Mouse (Mus musculus) gastrocnemius, adult 8-10 months (tissue): ENCODE data around the gene Pcx. TPM values are rescaled to one million over a fixed set of nuclear protein-coding genes. Genes with fewer than 3 reads are reported as not detected.

Experiments
- DNase-seq, 2 experiments: peaks; one replicate each; pipeline ENCODE4 v3.0.0; 2022; ENCODE audit warnings: low spot score in 2 of 2
- microRNA-seq: library from miRNA; unstranded; fragments of <30 nt; microRNA quantifications from one replicate; pipeline ENCODE4 v1.2.0, GENCODE M21; 2022
- total RNA-seq, 4 experiments: library from RNA; stranded (reverse); gene quantifications; 2 replicates each; pipeline ENCODE4 v1.2.4; 2022

Gene Pcx
- total RNA-seq, 4 experiments from 2014 or later, result 60.2 to 229 (median 114) TPM

DNA sequence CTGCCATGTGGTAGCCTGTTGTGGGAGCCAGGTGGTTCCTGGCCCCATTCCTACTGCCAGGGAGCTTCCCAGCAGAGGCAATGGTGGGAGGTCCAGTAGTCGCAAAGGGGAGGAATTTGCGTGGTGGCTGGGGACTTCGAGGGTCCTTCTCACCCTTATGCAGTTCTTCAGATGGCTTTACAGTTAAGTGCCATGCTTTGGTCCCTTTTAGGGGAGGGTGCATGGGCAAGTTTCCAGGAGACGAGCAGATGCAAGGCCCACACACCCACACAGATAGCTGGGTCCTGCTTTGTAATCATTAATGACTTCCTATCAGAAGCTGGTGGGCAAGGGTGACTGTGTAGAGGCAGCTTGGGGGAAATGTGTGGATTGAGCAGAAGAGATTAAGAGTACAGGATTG is 106.3 kb downstream of the Pcx start:
- no peak for DNase-seq

DNA sequence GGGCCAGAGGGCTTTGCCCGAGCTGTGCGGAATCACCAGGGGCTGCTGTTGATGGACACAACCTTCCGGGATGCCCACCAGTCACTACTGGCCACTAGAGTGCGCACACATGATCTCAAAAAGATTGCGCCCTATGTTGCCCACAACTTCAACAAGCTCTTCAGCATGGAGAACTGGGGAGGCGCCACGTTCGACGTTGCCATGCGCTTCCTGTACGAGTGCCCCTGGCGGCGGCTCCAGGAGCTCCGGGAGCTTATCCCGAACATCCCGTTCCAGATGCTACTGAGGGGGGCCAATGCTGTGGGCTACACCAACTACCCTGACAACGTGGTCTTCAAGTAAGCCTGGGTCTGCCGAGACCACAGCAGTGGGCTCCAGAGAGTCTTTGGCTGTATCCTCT is 107.9 kb downstream of the Pcx start:
- no peak for DNase-seq

DNA sequence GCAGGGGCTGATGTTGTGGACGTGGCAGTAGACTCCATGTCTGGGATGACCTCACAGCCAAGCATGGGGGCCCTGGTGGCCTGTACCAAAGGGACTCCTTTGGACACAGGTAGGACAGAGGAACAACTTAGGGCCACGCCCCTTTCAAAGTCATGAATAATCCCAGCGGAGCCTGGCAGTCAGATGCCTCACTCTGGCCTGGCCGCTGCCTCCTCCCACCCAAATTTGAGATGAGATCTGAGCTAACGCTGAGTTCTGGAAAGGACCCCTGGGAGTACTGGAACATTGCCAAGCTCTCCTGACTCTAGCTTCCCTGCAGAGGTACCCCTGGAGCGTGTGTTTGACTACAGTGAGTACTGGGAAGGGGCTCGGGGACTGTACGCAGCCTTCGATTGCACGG is 109.2 kb downstream of the Pcx start:
- DNase-seq, result no peak

DNA sequence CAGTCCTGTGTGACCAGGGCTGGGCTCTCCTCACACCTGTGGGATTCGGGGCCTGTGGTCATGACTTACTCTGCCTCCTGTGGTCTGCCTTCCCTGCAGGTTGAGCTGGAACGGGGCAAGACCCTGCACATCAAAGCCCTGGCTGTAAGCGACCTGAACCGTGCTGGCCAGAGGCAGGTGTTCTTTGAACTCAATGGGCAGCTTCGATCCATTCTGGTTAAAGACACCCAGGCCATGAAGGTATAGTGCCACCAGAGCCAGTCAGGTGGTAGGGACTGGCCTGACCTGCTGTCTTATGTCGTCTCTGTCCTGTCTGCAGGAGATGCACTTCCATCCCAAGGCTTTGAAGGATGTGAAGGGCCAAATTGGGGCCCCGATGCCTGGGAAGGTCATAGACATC is 110.4 kb downstream of the Pcx start:
- DNase-seq, result no peak

DNA sequence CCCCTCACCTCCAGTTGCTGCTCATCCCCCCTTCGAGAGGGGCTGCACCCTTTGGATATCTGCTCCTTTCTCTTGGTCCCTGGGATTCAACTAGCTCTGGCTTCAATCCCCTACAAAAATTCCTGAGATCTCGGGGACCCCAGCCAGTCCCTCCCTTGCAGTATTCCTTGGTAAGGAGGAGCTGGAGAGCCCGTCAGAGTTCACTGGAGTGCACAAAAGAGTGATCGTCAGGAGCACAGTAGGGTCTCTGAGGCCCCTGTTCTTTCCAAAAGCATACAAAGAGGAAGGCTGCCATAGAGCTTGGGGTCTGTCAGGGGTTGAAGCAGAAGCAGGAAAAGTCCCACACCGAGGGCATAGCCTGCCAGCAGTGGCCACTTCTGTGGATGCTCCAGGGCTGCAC is 112.5 kb downstream of the Pcx start:
- no peak for DNase-seq

DNA sequence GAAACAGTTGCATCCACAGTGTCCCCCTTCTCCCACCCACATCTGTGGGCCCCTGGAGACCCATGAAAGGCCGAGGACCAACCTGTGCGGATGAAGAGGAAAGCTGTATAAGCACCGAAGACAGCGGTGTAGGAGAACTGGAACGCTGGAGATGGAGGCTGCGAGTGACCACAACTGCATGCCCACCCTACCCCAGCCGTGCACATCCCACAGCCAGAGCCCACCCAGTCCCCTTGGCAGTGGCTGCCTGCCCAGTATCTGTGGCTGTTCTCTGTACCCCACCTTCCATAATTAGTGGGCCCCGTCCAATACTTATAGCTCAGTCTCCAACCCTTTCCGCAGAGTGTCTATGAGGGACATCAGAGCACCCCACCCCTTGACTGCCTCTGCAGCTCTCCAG is 113.1 kb downstream of the Pcx start:
- DNase-seq, result no peak

DNA sequence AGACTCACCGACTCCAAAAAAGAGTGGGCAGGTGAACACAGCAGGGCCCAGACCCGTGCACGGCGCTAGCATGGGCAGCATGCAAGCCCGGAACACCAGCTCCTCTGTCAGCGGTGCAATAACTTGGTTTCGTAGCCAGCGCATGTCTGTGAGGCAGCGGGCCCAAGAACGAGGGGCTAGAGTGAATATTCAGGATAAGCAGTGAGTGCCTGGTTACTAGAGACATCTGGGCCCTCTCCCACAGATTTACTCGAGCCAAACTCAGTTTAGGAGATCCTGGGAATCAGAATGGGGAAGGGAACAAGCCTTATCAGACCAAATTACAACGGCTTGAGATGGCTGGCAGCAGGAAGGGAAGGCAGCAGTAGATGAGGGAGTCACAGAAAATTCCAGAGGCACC is 113.7 kb downstream of the Pcx start:
- DNase-seq, result no peak

DNA sequence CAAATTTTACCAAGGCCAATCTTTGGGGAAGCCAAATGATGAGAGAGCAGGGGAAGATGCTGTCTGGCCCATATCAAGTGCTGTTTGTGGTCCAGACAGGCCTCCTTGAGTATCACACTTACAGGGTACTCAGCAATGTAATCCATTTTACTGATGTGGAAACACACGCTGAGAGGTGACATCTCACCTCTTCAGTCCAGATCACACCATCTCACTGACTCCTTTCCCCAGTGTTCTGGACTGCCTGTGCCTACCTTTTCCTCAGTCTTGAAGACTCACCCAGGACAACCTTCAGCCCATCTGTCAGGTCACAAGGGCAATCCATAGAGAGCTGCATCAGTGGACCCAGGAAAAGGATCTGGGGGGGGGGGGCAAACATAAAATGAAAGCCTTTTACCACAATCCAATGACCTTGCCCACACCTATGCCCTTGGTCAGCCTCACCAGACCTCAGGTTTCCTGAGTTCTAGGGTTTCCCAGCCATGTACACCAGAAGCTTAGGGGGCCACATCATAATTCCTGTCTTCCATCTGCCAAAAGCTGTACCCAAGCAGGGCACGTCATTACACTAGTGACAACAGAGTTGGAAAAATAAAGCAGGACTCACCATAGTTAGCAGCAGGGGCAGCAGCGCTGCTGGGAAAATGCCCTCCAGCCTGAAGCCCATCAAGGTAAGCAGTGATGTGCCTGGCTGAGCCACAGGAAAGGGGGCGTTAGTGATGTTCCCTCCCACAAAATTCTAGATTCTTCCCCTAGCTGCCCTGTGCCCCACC is 114.3 kb downstream of the Pcx start:
- no peak for DNase-seq

DNA sequence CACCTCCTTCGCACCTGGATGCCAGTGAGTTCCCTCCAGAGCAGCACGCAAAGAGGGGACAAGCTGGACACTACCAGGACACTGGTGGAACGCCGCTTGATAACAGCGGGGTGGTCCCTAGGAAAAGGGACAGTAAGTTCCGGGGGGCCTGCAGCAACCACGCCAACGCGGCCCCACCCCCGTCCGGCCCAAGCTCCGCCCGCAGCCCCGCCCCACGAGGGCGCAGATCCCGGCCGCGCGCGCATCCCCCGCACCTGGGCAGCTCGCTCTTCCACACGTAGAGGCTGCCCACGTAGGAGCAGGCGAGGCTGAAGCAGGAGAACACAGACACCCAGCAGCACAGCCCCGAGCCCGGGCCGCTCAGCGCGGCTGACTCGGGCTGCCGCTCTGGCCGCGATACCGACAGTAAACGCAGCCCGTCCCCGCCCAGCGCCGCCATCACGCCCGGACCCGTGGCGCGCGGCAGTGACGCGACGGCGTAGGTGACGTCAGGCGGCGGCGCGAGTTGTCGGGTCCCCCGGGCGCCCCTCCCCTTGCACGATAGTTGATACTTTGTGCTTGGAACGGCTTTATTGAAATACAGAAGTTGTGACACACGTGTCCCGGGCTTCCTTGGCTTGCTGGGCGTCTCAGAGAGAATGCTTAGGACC is 115.0 kb downstream of the Pcx start, which contains the start of gene Rce1:
Gene Rce1, minus strand, starts transcription at position 463 of the 650 bp plus-strand sequence.
- peak; percentile 80 to 83 for DNase-seq

DNA sequence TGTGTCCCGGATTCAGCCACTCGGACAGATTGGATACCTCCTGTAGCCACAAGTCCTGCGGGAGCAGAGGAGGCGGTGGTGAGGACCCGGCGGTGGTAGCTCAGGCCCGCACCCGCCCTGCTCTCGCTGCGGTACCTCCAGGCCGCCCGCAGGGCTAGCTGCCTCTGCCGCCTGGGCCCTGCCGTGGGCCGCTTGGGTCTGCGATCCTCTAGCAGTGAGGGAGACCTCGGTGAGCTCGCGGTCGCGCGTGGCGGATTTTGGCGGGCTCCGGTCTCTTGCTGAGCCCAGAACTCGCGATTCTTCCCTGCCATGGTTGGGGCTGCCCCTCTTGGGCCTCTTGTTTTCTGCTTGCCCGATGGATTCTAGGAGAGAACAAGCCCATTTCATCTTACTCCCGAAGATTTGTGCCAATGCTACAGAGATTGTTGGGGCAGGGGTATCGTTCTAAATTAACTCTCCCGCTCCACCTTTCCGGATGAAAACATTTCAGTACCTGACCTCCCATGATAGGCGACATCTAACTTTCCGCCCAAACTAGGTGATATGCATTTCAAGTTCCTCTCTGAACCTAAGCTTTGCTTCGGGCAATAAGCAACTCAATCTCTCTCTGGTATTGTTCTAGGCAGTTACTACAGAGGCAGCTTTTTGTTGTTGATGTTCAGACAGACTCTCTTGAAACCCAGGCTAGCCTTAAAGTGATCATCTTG is 115.7 kb downstream of the Pcx start:
- no peak for DNase-seq

DNA sequence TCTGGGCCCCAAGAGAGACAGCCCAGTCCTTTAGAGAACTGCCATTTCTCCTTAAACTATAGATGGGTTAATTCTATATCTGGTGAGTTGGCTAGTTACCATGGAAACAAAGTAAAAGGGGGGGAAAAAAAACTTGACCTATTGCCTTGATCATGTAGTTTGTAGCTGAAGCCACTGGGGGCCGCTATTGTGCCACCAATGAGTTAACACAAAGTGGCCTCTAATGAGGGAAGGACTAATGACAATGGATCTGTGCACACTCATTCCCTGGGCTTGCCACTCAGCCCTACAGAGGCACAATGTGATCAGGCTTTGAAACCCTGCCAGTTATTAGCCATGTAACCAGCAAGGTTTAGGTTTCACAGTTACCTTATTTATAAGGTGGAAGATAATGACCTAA is 118.5 kb downstream of the Pcx start:
- DNase-seq, result no peak

DNA sequence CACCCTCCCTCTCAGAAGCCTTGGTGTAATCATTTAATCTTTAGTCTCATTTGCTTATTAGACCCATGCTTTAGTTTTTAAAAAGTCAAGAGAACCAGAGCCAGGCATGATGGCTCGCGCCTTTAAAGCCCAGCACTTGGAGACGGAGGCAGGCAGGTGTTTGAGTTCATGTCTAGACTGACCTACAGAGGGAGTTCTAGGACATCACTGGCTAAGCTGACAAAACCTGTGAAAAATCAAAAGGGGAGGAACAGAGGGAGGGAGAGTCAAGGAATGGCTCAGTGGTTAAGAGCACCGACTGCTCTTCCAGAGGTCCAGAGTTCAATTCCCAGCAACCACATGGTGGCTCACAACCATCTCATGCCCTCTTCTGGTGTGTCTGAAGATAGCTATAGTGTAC is 125.7 kb downstream of the Pcx start:
- no peak for DNase-seq

DNA sequence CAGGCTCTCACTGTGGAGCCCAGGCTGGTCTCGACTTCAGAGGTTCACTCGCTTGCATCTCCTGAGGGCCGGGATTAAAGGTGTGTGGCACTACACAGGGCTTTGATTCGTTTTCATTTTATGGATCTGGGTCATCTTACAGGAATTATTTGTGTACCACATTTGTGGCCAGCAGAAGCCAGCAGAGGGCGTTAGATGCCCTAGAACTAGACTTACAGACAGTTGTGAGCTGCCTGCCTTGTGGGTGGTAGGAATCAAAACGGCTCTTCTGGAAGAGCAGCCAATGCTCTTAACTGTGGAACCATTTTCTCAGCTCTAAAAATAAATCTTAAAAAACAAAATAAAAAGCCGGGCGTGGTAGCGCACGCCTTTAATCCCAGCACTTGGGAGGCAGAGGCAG is 134.0 kb downstream of the Pcx start:
- DNase-seq, result no peak

DNA sequence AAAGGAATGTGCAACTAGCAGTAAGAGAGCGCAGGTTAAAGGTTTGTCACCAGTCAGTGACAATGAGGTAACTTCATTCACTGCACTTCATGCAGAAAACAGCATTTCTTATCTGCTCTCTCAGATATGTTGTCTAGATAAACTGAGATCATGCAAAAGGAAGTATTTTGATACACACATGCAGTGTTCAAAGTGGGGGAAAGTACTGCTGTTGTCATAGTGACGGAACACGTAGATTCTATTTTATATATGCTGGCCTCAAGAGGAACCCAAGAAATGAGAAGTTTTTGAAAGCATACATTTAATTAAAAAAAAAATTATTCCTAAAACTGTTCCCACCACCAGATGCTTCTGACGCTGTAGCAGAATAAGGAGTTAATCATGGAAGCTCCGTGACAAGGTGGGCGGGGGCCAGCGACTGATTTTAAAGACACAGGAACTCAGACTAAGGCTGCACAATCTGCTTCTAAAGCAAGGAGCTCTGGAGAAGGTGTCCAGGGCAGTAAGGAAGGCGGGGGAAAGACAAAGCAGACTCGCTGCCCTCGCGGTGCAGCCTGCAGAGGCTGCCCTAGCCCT is 136.7 kb downstream of the Pcx start:
- DNase-seq, result no peak

DNA sequence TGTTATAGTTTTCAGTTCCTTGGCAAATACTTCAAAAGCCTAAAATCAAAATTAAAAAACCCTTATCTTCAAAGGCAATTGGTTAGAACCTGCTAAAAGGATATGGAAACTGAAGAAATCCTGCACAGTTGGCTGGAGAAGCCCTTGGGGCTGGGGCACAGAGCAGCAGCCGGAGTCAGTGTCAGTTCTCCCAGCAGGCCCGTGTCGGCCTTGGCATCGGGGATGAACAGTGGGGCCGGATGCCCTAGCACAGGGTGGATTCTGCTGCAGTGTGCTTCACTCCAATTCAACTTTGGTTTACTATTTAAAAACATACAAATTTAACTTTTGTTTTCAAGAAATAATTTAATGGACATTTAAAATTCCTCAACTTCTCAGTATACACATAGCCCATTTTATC is 147.9 kb downstream of the Pcx start:
- no peak for DNase-seq

DNA sequence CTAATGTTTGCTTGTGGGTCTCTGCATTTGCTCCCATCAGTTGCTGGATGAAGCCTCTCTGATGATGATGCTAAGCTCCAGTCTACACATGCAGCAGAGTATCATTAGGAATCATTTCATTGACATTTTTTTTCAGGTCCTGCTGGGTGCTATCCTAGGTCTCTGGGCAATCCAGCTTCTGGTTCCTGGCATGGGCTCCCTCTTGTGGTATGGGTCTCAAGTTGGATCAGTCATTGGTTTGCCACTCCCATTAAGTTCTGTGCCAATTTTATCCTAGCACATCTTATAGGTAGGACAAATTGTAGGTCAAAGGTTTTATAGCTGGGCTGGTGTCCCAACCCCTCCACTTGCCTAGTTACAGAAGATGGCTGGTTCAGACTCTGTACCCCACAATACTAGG is 156.5 kb downstream of the Pcx start:
- DNase-seq, result no peak

DNA sequence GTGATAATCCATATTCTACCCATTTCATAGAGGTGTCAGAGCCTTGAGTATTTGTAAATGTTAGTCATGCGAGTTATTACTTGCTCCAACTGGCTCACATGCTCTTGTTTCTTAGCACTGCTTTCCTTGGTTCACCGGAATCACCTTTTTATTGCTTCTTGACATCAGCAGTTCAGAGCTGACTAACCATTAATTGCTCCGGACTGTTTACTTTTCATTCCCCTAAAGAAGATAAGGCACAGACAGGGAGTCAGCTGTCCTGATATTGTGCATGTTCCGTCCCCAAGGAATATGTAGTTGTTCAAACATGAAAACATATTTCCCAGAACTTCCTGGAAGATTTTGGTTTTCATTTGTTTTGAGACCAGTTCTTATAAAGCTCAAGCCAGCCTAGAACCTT is 160.5 kb downstream of the Pcx start:
- no peak for DNase-seq

Small RNA genes lying within 50 kb of the gene (microRNA-seq; reads per million reads assigned to microRNA genes)
- not detected for gene Mir6986

Other genes with a start within 250 kb of the Pcx start
- gene Ssh3, start 241.3 kb upstream of the Pcx start, total RNA-seq, result 1 to 10 TPM; 2.3 to 5.8 (median 2.9) TPM
- under 1 TPM in 1 of 4 experiments, not detected in 3; 0.63 TPM for gene Ankrd13d, start 227.3 kb upstream of the Pcx start, total RNA-seq
- gene Grk2, start 204.2 kb upstream of the Pcx start, total RNA-seq, result 10 to 100 TPM; 55.7 to 65.2 (median 62.1) TPM
- 10 to 100 TPM; 30.2 to 37.7 (median 37.2) TPM for gene Kdm2a, start 112.2 kb upstream of the Pcx start, total RNA-seq
- gene Rhod, start 71.0 kb upstream of the Pcx start, total RNA-seq, result under 1 TPM; 0.39 to 0.64 (median 0.55) TPM
- 1 to 10 TPM; 1.8 to 4.7 (median 2.2) TPM for gene Syt12, start 33.0 kb upstream of the Pcx start, total RNA-seq
- gene 2010003K11Rik, start 11.9 kb upstream of the Pcx start, total RNA-seq, result under 1 TPM in 3 of 4 experiments, not detected in 1; 0.22 to 0.25 (median 0.24) TPM
- gene Lrfn4, start 105.2 kb downstream of the Pcx start, total RNA-seq, result 1 to 10 TPM in 2 of 4 experiments, under 1 TPM in 2; 0.46 to 6.3 (median 1.1) TPM
- gene Rce1, start 115.2 kb downstream of the Pcx start, total RNA-seq, result 1 to 10 TPM; 3.2 to 7.5 (median 4.0) TPM
- not detected for gene Gm960, start 188.2 kb downstream of the Pcx start, total RNA-seq
- under 1 TPM in 3 of 4 experiments, not detected in 1; 0.04 to 0.10 (median 0.07) TPM for gene Sptbn2, start 200.7 kb downstream of the Pcx start, total RNA-seq
- 1 to 10 TPM; 2.0 to 2.9 (median 2.7) TPM for gene Rbm4b, start 246.0 kb downstream of the Pcx start, total RNA-seq